ENCODE assay signal across 11 mouse cellular contexts in the genomic region with DNA sequence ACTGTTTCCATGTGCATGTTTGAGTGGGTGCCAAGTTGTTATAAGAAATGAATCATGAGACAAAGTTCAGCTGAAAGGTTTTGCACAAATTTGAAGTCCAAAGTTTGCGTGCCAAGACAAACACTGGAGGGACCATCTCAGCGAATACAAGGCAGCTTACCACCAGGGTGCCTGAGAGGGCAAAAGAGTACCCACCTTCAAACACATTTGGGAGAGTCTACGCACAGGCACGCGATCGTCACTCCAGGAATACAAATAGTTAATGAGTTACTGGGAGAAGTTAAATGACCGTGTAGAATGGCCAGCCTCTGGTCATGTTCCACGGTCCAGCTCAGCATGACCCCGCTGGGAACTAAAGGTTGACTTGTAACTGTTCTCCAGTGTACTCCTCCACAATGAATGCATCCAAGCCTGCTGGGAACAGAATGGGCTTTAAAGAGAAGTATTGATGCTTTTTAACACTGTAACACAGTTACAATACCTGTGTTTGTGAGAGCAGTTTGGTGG. TPM values are rescaled to one million over a fixed set of nuclear protein-coding genes. Genes with fewer than 3 reads are reported as not detected.
A peak's percentile ranks its signal among the peaks of the same experiment; 100 is the strongest.
DNase-seq lines count a peak whose midpoint lies in the region; ATAC-seq and TF ChIP-seq lines count a peak whose summit lies in the region.
"Had no signal": no experiment of that assay in that cellular context is flagged by ENCODE, and none has a peak within 500 bp of the region (broad histone marks: within the 10 kb centered on the region; RNA-seq: fewer than 3 reads in every experiment).

No protein-coding gene starts in this region.

- WGBS in spleen, adult 2 months = 90% methylated on average over 9 of the region's 9 CpGs
- 8% methylated on average over 9 of the region's 9 CpGs for WGBS in hindbrain, embryonic 15.5 days
- WGBS in forebrain, embryonic 13.5 days = 20% methylated on average over 9 of the region's 9 CpGs
- 22% methylated on average over 9 of the region's 9 CpGs for WGBS in cerebellum, adult 2 months

- no peaks in the 10 kb centered on the region for H3K9me3 ChIP-seq in hindbrain, embryonic 15.5 days
- no peaks in the 10 kb centered on the region for H3K9me3 ChIP-seq in forebrain, embryonic 13.5 days (replicated peaks)

- H3K27ac ChIP-seq in spleen, adult 2 months (ENCODE audit: insufficient read depth, low read length) = peak overlapping the region; percentile 21; the same call in 1 of the 2 replicates
- H3K27ac ChIP-seq in hindbrain, embryonic 15.5 days (replicated peaks) = no peak overlapping the region
- H3K27ac ChIP-seq in forebrain, embryonic 13.5 days = no peak overlapping the region
- no peak overlapping the region for H3K27ac ChIP-seq in cerebellum, adult 2 months (ENCODE audit: insufficient read depth, low read length)

- no peak overlapping the region for H3K4me3 ChIP-seq in spleen, adult 2 months (ENCODE audit: extremely low read depth, insufficient read depth, insufficient read length)
- H3K4me3 ChIP-seq in hindbrain, embryonic 15.5 days = no peak overlapping the region
- no peak overlapping the region for H3K4me3 ChIP-seq in forebrain, embryonic 13.5 days
- H3K4me3 ChIP-seq in cerebellum, adult 2 months (replicated peaks; ENCODE audit: insufficient read depth, low read depth, low read length) = no peak overlapping the region

- H3K27me3 ChIP-seq in spleen, adult 2 months (ENCODE audit: control insufficient read depth, insufficient read depth, low read length) = no peaks in the 10 kb centered on the region
- H3K27me3 ChIP-seq in hindbrain, embryonic 15.5 days = no peaks in the 10 kb centered on the region
- 0 out of 2 replicates have a peak, but pooled peaks cover 3% of the 10 kb centered on the region for H3K27me3 ChIP-seq in forebrain, embryonic 13.5 days
- H3K27me3 ChIP-seq in cerebellum, adult 2 months (ENCODE audit: control insufficient read depth, insufficient read depth, low read length) = no peaks in the 10 kb centered on the region

- no peak overlapping the region for H3K4me2 ChIP-seq in hindbrain, embryonic 15.5 days
- H3K4me2 ChIP-seq in forebrain, embryonic 13.5 days = no peak overlapping the region
- H3K4me2 ChIP-seq: heart, embryonic 11.5 days had no signal

- no peak for DNase-seq in spleen, adult 2 months (ENCODE audit: low read depth in 1 of 2, low spot score in 2 of 2)
- DNase-seq in spleen, adult 12 weeks (ENCODE audit: low spot score) = no peak
- peak; percentile 22 for DNase-seq in liver
- no peak for DNase-seq in cerebellum, adult 8-10 months
- DNase-seq in cerebellum, adult 2 months = no peak
- no peak for DNase-seq in right cerebral cortex, adult 18-20 months
- DNase-seq: cerebellum, postnatal 25 days; right cerebral cortex, postnatal 25 days had no signal

- H3K4me1 ChIP-seq in spleen, adult 2 months (ENCODE audit: control insufficient read depth, insufficient read depth, insufficient read length) = peaks cover 27% of the 10 kb centered on the region; the same call in 1 of the 2 replicates
- peaks cover 6% of the 10 kb centered on the region; the same call in 1 of the 2 replicates for H3K4me1 ChIP-seq in hindbrain, embryonic 15.5 days (replicated peaks)
- H3K4me1 ChIP-seq in forebrain, embryonic 13.5 days = peaks cover 4% of the 10 kb centered on the region; the same call in 1 of the 2 replicates
- H3K4me1 ChIP-seq in cerebellum, adult 2 months (ENCODE audit: control insufficient read depth, insufficient read depth, low read length) = no peaks in the 10 kb centered on the region; the same call in 1 of the 2 replicates

- TF ChIP-seq CTCF in spleen, adult 2 months (IDR thresholded peaks at IDR 0.05; ENCODE audit: extremely low read depth, insufficient read depth, insufficient read length, insufficient replicate concordance) = no peak
- no peak for TF ChIP-seq CTCF in cerebellum, adult 2 months (IDR thresholded peaks at IDR 0.05; ENCODE audit: borderline replicate concordance, insufficient read depth, low read depth, low read length)

- TF ChIP-seq POLR2A in spleen, adult 2 months (IDR thresholded peaks at IDR 0.05; ENCODE audit: low read depth, low read length) = no peak
- no peak for TF ChIP-seq POLR2A in cerebellum, adult 2 months (IDR thresholded peaks at IDR 0.05; ENCODE audit: borderline replicate concordance, insufficient read depth, low read length)

- no peaks in the 10 kb centered on the region for H3K36me3 ChIP-seq in spleen, adult 2 months (ENCODE audit: control insufficient read depth, insufficient read depth, low read length)
- H3K36me3 ChIP-seq in hindbrain, embryonic 15.5 days = no peaks in the 10 kb centered on the region
- no peaks in the 10 kb centered on the region for H3K36me3 ChIP-seq in forebrain, embryonic 13.5 days (ENCODE audit: poor library complexity, severe bottlenecking)

- ATAC-seq in hindbrain, embryonic 15.5 days (ENCODE audit: low FRiP score, low read depth) = peak; percentile 56; the same call in 1 of the 2 replicates
- no peak for ATAC-seq in forebrain, embryonic 13.5 days

- H3K9ac ChIP-seq in hindbrain, embryonic 15.5 days = no peak overlapping the region
- no peak overlapping the region for H3K9ac ChIP-seq in forebrain, embryonic 13.5 days

RNA-seq across cellular contexts. Expression of gene Etnk1, which starts 14.6 kb away (rescaled TPM):
- polyA plus RNA-seq in spleen, adult 2 months (2012; rRNA removed) = 38.3 and 121 TPM in 2 replicates
- 43.8 and 46.4 TPM in 2 replicates for polyA plus RNA-seq in hindbrain, embryonic 15.5 days (2015; fragmentation: Nextera tagmentation; extraction: Ambion mirVana)
- polyA plus RNA-seq in forebrain, embryonic 13.5 days (2015; fragmentation: Nextera tagmentation; extraction: Ambion mirVana) = 22.6 and 24.7 TPM in 2 replicates
- 157 and 163 TPM in 2 replicates for polyA plus RNA-seq in cerebellum, adult 2 months (2012; rRNA removed)

RNA-seq across cellular contexts. Expression of gene C2cd5, which starts 52.4 kb away (rescaled TPM):
- 13.7 and 16.0 TPM in 2 replicates for polyA plus RNA-seq in spleen, adult 2 months (2012; rRNA removed)
- 43.1 and 43.4 TPM in 2 replicates for polyA plus RNA-seq in hindbrain, embryonic 15.5 days (2015; fragmentation: Nextera tagmentation; extraction: Ambion mirVana)
- 37.1 and 40.0 TPM in 2 replicates for polyA plus RNA-seq in forebrain, embryonic 13.5 days (2015; fragmentation: Nextera tagmentation; extraction: Ambion mirVana)
- 84.7 and 91.7 TPM in 2 replicates for polyA plus RNA-seq in cerebellum, adult 2 months (2012; rRNA removed)
